Mouse (Mus musculus) thymus, adult 2 months (tissue): Measurements from ENCODE around the gene Limd1. TPM values are rescaled to one million over a fixed set of nuclear protein-coding genes. Genes with fewer than 3 reads are reported as not detected.
A peak's percentile ranks its signal among the peaks of the same experiment; 100 is the strongest.
"Not testable (repeated sequence)": the region's sequence is repeated elsewhere in the genome, so short reads cannot be mapped to it uniquely, and the experiment has no call there.

Experiments
- DNase-seq: peaks from one replicate; pipeline ENCODE4 v3.0.0; 2021
- H3K27ac ChIP-seq: fragments of 200-500 bp; 2 replicates; pipeline ENCODE4 v1.5.1; 2012; ENCODE audit warnings: low read length, control low read depth; ENCODE audit not compliant: control insufficient read depth, insufficient read depth
- H3K27me3 ChIP-seq: fragments of 200-500 bp; 2 replicates; pipeline ENCODE4 v1.6.1; 2012; ENCODE audit warnings: mild to moderate bottlenecking, low read length, moderate library complexity, mixed read lengths; ENCODE audit not compliant: control insufficient read depth, insufficient read depth
- H3K36me3 ChIP-seq: fragments of 200-500 bp; 2 replicates; pipeline ENCODE4 v1.6.1; 2012; ENCODE audit warnings: mild to moderate bottlenecking, low read length, moderate library complexity; ENCODE audit not compliant: control insufficient read depth, insufficient read depth
- H3K4me1 ChIP-seq: fragments of 200-500 bp; replicated peaks from 2 replicates; pipeline ENCODE4 v1.6.1; 2012; ENCODE audit warnings: low read length; ENCODE audit not compliant: control insufficient read depth, insufficient read depth
- H3K4me3 ChIP-seq: fragments of 200-500 bp; 2 replicates; pipeline ENCODE4 v1.5.1; 2012; ENCODE audit warnings: mild to moderate bottlenecking, low read length, control low read depth, moderate library complexity; ENCODE audit not compliant: control insufficient read depth, insufficient read depth
- CTCF ChIP-seq: fragments of 200-500 bp; IDR thresholded peaks from 2 replicates; pipeline ENCODE4 v1.5.1; 2012; ENCODE audit warnings: mild to moderate bottlenecking, control low read depth, low read length, moderate library complexity, borderline replicate concordance; ENCODE audit not compliant: control insufficient read depth, poor library complexity, insufficient read depth; ENCODE audit errors: extremely low read depth
- POLR2A ChIP-seq: fragments of 200-500 bp; IDR thresholded peaks from 2 replicates; pipeline ENCODE4 v1.6.1; 2012; ENCODE audit warnings: mild to moderate bottlenecking, low read length, control low read depth, moderate library complexity; ENCODE audit not compliant: control insufficient read depth, poor library complexity, insufficient read depth; ENCODE audit errors: extremely low read depth
- WGBS: fragments of 180-500 bp; shearing (Covaris S2); methylation state at CpG from one replicate; pipeline ENCODE4 v1.1.7; 2018; 5-methylcytosine and 5-hydroxymethylcytosine counted together
- polyA plus RNA-seq: library from polyadenylated mRNA; depleted of rRNA; stranded (reverse); fragments of >200 nt; gene quantifications from 2 replicates; pipeline ENCODE4 v1.2.3, GENCODE M21; 2012; rRNA removed

The Limd1 gene
- polyA plus RNA-seq: 56.4 and 59.1 TPM in 2 replicates

DNA sequence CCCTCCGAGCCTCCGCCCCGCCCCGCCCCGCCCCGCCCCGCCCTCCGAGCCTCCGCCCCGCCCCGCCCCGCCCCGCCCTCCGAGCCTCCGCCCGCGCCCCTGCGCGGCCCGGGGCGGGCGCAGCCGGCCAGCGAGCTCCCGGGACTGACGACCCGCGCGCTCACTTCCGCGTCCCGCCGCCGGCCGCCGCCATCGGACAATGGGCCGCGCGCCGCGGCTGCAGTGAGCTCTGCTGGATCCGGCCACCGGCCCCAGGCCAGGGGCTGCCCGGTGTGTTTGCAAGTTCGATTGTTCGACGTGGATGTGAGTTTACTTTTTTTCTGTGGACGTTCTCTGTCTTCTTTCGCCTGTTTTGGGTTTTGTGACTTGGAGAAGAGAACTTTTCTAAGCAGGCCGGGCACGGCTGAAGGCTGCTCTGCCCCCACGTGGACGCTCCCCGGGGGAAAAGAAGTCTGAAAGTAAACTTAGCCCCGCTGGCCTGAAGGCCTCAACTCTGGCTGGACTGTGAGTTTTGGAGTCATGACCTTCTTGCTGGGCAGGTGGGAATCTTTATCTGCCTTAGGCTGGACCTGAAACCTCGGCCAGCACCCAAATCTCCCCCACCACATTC lies at the start of gene Limd1:
Limd1 (plus strand) TSS at position 121 of the 610 bp plus-strand sequence.
- WGBS: under 1% methylated on average over 52 of the region's 57 CpGs
- H3K4me3 ChIP-seq: peak within 1 kb of the TSS; percentile 98
- TF ChIP-seq CTCF (no peak), POLR2A (peak; percentile 51; the same call in 1 of the 2 replicates)
- H3K27me3 ChIP-seq: no peaks in the 10 kb centered on the region
- peaks cover 43% of the 10 kb centered on the region for H3K4me1 ChIP-seq
- peaks cover 5% of the 10 kb centered on the region; the same call in 1 of the 2 replicates for H3K36me3 ChIP-seq
- peak; percentile 66 for DNase-seq
- H3K27ac ChIP-seq: peak within 1 kb of the TSS; percentile 28; the same call in 1 of the 2 replicates

DNA sequence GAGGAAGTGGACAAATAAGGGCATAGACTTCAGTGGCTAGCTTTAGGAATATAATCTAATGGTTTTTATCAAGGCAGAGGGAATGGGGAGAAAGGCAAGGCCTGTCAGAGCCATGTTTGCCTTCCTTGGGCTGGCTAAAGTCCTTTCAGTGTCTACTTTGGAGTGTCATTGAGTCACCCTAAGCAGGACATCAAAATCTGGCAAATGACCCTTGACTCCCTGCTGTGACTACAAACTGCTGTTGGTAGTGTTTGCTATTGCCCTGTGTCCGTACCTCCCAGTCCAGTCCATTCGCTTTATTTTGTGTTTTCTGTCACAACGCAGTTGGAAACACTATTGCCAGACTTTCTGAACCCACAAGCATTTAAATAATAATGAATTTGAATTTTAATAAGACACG lies 48.6 kb upstream of the Limd1 start:
- H3K27me3 ChIP-seq: no peaks in the 10 kb centered on the region
- WGBS: 96% methylated on average over 4 of the region's 4 CpGs
- TF ChIP-seq CTCF (no peak), POLR2A (no peak)
- H3K4me3 ChIP-seq: no peak overlapping the region
- DNase-seq: no peak
- H3K36me3 ChIP-seq: no peaks in the 10 kb centered on the region
- H3K4me1 ChIP-seq: peaks cover 4% of the 10 kb centered on the region; the same call in 1 of the 2 replicates
- H3K27ac ChIP-seq: no peak overlapping the region

DNA sequence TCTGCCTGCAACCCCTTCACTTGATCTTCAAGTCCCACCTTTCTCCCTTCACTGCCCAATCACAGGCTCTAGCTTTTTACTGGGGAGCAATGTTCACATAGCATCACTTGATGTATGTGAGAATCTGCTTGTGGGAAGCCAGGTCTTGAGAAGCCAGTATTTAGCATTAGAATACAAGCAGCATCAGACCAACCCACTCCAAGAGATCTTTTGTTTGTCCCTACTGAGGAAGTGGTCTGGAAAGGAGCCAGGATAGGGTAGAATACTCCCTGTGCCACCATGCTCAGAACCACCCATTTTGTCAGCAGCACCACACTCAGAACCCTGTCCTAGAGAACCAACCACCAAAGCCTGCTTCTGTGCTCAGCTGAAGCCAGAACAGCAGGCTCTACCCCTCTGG lies 47.5 kb upstream of the Limd1 start:
- Histone ChIP-seq H3K36me3 (no peaks in the 10 kb centered on the region), H3K4me3 (no peak overlapping the region), H3K27ac (no peak overlapping the region), H3K4me1 (peaks cover 4% of the 10 kb centered on the region; the same call in 1 of the 2 replicates), H3K27me3 (no peaks in the 10 kb centered on the region)
- no peak for TF ChIP-seq POLR2A
- no peak for TF ChIP-seq CTCF
- DNase-seq: no peak

DNA sequence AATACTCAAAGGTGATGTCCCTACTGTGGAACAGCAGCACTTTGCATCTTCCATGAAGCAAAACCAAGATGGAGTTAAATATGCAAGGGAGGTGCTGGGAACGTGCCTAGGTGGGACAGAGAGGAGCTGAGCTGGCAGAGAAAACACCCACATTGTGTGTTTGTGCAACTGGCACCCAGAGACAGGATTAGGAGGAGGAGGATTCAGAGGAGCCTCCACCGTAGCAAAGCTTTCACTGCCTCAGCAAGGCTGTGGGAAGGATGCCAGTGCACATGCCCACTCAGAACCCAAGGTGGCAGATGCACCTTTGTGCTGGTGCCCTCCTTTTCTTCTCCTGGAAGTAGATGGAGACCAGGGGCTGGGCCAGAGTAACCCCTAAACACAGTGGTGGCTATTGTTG lies 40.3 kb upstream of the Limd1 start:
- TF ChIP-seq CTCF: no peak
- no peak for TF ChIP-seq POLR2A
- no peak overlapping the region for H3K27ac ChIP-seq
- no peak overlapping the region for H3K4me3 ChIP-seq
- no peaks in the 10 kb centered on the region for H3K4me1 ChIP-seq
- no peaks in the 10 kb centered on the region for H3K27me3 ChIP-seq
- DNase-seq: no peak
- H3K36me3 ChIP-seq: peaks cover 14% of the 10 kb centered on the region; the same call in 1 of the 2 replicates
- WGBS: 90% methylated on average over 2 of the region's 2 CpGs

DNA sequence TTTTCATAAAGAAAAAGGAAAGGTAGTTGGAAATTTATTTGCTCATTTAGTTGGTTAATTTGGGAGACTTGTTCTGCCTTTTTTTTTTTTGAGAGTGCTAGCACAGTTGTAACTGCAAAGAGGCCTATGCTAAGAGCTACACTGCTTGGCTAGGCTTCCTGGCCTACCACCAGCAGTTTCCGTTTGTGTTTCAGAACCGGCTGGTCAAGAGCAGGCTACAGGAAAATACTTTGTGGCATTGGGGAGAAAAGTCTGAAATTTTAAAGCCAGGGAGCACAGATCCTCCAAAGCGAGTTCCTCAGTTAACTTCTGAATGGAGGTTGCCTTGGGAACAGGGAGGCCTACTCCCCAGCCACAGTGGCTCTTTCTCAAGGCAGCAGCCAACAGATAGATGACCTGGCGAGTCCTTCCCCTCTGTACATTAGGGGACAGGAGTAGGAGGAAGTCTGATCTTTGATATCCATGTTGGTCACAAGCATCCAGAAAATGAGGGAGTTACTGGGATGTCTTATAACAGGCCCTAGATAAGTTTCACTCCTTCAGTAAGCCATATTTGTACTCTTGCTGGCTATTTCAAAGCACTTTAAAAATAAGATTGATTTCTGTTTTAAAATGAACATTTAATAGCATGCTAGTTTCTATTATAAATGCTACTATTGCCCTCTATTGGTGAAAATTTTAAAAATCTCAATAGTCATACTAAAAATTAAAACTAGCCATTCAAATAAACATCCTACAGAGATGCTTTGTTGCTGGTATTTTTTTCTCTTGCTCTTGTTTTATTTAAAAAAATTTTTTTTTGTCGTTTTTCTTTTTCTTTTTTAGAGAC lies 38.1 kb upstream of the Limd1 start:
- H3K27me3 ChIP-seq: no peaks in the 10 kb centered on the region
- WGBS: 83% methylated on average over 5 of the region's 5 CpGs
- no peak overlapping the region for H3K4me3 ChIP-seq
- H3K36me3 ChIP-seq: peaks cover 14% of the 10 kb centered on the region; the same call in 1 of the 2 replicates
- H3K4me1 ChIP-seq: no peaks in the 10 kb centered on the region
- H3K27ac ChIP-seq: no peak overlapping the region
- DNase-seq: no peak
- TF ChIP-seq CTCF: no peak

DNA sequence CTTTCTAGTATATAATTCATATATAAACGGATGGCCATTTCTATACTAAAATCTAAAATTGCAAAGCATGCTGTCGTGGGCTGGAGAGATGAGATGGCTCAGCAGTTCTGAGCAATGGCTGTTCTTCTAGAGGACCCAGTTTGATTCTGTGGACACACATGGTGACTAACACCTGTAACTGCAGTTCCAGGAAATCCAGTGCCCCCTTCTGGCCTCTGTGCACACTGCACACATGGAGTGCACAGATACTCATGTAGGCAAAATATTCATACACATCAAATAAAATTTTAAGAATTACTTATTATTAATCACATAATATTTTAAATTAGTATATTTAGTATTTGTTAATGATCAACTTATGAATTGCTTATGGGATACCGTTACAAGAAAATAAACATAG lies 31.4 kb upstream of the Limd1 start:
- over 99% methylated on average over 3 of the region's 3 CpGs for WGBS
- not testable (repeated sequence) for H3K4me1 ChIP-seq, H3K36me3 ChIP-seq, H3K27ac ChIP-seq, H3K4me3 ChIP-seq, H3K27me3 ChIP-seq
- peak; percentile 40 for DNase-seq
